Mouse (Mus musculus) erythroid progenitor cell, adult 5-6 weeks (primary cell): ENCODE results near the gene Ankrd55. TPM values are rescaled to one million over a fixed set of nuclear protein-coding genes. Genes with fewer than 3 reads are reported as not detected.

Experiments used
- ATAC-seq: replicated peaks from 2 replicates; pipeline ENCODE4 v1.8.0; 2016; ENCODE audit warnings: moderate number of reproducible peaks, mild to moderate bottlenecking, moderate TSS enrichment, inconsistent platforms; ENCODE audit not compliant: poor library complexity, low FRiP score, severe bottlenecking
- total RNA-seq, 2 experiments: library from RNA; stranded (forward) in 1 of 2; stranded (reverse) in 1 of 2; fragments of 150-400 nt in 1 of 2; fragments of 186-747, 209-891 nt in 1 of 2; gene quantifications; 2 replicates each; pipeline versions ENCODE4 v1.2.3 to v1.2.4; 2015 to 2017; ENCODE audit warnings: low replicate concordance in 2 of 2

Gene Ankrd55
- total RNA-seq, 2 experiments from 2014 or later, result not detected

- no peak for ATAC-seq
These were observed 52.0 kb downstream of the Ankrd55 start for GRCm38 (mm10) chr13:112340205-112340604.

DNA sequence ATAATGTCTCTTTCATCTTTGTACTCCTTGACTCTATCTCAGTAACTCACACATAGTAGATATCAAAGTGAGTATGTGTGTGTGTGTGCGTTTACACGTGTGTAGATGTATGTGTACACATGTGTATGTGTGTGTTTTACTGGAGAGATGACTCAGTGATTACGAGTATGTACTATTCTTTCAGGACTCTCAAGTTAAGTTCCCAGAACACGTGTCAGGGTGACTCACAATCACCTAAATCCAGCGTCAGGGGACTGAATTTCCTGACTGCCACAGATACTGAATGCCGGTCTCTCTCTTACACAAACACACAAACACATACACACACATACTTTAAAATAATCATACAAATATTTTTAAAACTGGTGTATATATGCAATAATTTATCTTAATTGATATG lies 52.5 kb downstream of the Ankrd55 start:
- ATAC-seq, result no peak

DNA sequence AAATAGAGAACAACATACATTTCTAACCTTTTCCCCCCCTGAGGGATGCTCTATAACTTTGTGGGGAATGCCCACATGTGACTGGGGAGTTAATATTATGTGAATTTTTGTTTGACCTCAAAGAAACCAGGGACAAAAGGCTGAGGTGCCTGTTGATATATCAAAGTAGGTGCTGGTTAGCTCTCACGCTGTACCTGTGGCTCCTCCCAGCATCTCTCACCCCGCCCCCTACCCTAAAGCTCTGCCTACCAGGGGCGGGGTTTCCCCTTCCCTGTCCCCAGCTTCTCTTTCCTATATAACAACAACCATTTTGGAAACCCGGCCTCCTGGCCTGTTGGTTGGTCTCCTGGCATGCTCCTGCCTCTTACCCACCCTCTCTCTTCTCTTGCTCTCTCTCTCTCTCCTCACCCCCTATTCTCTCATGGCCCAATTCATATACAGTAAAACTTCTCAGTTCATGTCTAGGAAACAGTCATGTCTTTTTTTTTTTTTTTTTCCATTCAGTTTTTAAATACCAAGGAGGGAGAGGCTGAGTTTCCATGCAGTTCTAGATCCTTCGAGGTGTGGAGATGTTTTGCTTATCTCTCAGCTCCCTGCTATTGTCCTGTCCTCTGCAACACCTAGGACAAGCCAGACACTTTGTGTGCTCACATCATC lies 54.8 kb downstream of the Ankrd55 start:
- ATAC-seq, result no peak

DNA sequence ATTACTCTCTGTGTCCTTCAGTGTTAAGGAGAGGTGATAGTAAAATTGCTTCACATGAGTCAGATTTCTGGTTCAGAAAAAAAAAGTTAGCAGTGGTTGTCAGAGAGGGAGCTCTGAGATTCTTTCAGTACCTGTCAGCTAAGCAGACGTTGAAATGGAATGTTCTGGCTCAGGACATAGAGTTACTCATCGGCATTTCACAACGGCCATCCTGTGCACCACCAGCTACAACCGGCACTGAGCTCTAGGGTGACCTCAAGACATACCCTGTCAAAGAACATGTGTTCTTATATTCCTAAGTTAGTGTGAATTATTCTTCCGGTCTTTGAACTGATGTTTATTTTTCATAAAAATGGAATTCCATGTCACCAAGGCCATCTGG lies 55.4 kb downstream of the Ankrd55 start:
- no peak for ATAC-seq

DNA sequence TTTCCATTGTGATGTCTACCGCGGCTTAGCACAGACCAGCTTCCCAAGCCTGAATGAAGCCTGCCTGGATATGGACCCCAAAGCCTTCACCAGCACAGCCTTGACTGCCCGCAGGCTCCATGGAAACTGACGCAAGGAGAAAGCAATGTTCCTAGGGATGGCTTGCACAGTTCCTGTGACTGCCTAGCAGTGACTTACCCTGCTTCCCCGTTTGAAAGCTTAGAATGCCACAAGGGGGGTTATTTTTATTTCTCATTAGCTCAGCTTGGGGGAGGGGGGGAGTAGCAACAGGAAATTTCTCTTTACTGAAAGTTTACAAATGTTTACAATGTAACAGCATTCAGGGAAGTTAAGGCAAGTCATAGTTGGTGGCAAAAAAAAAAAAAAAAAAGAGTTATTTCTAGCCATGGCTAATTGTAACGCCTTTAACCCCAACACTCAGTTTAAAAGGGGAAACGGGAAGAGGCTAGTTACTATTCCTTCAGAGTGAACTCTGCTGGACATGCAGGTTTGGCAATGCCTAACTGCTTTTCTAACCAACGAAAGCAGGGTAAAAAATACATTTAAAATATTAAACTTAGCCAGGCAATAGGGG lies 56.1 kb downstream of the Ankrd55 start:
- ATAC-seq, result no peak

- ATAC-seq, result no peak
These were observed 57.3 kb downstream of the Ankrd55 start for GRCm38 (mm10) chr13:112345542-112345941.

GRCm38 (mm10) chr13:112346031-112346430 lies 57.8 kb downstream of the Ankrd55 start:
- ATAC-seq, result no peak

DNA sequence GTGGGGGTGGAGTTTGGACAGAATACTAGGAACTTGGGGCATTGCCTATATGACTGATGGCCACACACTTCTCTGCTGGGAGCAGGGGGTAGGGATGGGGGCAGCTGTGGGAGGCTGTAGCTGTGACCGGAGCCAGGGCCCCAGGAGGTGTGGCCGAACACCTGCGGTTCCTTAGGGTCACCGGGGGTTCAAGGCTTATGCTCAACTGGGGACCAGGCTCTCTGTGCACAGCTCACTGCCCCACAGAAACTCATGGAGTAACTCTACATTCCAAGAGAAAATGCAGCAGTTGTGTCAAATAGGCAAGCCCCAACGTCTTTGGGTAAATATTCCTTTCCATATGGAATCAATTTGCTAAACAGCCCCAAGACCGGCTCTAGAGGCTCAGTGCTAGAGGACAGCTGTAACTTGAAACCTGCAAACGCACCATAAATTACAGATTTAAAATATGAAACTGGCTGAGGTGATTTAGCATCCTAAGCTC lies 58.5 kb downstream of the Ankrd55 start:
- no peak for ATAC-seq

DNA sequence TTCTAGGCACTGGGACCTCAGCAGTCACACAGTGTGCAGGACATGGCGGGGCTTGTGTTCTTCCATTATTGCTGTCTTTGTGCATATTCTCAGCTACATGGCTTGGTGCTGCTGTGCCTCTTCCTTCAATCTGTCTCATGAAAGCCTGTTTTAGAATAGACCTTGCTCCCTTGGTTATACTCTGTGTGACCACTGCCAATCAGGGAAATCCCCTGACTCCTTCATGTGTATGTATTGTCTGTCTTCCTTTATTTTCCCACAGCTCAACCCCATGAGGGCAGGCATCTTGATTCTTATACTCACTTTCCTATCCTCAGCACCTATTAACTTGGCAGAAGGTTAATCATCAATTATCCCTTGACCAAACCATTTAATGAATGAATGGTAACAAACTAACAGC lies 60.0 kb downstream of the Ankrd55 start:
- ATAC-seq, result no peak

- no peak for ATAC-seq
These were observed 60.7 kb downstream of the Ankrd55 start for GRCm38 (mm10) chr13:112348896-112349484.

DNA sequence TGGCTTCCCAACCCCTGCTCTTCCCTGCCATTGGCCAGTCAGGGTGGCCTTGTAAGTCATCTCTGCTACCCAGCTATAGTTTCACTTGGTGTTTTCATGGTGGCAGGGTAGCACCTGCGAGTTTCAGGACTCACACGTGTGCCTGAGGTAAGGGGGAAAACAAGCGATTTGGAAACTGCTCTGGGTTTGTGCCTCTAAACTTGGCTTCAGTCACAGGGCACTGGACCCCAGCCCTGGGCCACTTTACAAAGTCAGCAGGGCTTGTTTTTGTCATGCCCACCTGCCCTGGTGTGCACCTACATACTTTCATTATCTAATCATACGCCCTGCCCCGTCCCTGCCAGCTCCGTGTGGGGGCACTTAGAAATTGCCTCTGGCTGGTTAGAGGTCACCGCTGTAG lies 61.2 kb downstream of the Ankrd55 start:
- ATAC-seq, result no peak

- no peak for ATAC-seq
These were observed 63.7 kb downstream of the Ankrd55 start for GRCm38 (mm10) chr13:112351943-112352342.

DNA sequence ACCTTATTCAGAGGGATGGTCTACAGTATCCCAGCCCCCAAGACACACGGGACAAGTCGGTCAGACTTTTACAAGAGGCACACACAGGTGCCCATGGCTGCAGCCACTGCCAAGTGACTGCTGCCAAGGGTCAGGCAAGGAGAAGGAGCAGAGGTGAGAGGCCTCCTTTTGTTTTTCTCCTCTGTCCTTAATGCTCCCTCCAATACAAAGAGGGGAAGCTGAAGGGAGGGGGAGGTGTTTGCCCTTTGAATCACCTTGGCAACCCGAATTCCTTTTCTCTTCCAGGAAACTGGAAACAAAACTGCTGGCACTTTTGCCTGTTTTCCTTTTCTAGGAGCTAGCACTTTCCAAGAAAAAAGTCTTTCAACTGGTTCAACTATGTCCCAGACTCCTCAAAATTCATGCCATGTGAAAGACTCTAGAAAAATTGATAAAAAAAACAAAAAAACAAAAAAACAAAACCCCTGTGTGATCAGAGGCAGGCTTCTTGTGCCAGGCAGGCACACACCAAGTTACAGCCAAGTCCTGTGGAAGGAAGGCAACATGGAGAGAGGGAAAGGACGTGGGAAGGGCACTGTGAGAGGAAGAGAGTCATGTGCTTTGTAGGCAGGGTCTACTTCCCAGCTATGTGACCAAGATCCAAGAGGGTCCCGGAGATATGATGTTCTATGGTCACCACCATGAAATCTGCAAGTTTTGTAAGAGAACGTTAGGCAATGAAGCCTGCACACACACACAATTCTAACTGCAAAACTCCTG lies 66.0 kb downstream of the Ankrd55 start:
- ATAC-seq, result no peak

GRCm38 (mm10) chr13:112354958-112355357 lies 66.7 kb downstream of the Ankrd55 start:
- no peak for ATAC-seq

GRCm38 (mm10) chr13:112355794-112356486 lies 67.7 kb downstream of the Ankrd55 start:
- ATAC-seq, result no peak

DNA sequence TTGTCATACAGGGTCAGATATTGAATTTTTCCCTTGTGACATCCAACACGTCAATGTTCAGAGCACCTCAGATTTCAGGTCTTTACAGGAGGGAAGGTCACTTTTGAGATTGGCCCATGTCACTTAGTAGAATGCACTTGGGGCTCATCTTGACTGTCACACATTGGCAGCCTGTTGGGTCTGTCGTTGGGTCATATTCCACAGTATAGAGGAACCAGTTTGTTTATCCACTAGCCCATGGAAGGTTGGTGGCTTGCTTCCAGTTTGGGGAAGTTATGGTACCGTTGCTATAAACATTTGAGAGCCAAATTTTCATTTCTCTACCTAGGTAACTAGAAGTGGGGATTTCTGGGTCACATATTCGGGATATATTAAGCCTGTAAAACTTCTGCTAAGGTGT lies 73.3 kb downstream of the Ankrd55 start:
- ATAC-seq, result no peak

DNA sequence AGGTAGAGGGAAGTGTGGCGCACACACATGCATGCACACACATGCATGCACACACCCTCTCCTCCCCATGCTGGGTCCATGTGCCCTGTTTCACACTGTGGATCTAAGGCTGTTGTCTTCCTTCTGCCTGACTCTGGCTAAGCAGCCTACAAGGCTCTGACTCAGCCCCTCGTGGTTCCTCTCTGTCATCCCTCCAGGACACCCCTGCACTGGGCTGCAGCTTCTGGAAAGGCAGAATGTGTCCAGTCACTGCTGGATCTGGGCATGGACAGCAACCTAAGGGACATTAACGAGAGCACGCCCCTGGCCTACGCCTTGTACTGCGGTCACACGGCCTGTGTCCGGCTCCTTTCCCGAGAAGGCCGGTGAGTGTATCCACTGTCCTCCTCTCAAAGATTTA lies 75.0 kb downstream of the Ankrd55 start:
- no peak for ATAC-seq

- no peak for ATAC-seq
These were observed 75.5 kb downstream of the Ankrd55 start for GRCm38 (mm10) chr13:112363746-112364145.

GRCm38 (mm10) chr13:112364698-112365097 lies 76.4 kb downstream of the Ankrd55 start:
- ATAC-seq, result no peak

- ATAC-seq, result no peak
These were observed 77.1 kb downstream of the Ankrd55 start for GRCm38 (mm10) chr13:112365303-112365702.
